33 mouse cellular contexts compared by ENCODE assay signal in the genomic region with DNA sequence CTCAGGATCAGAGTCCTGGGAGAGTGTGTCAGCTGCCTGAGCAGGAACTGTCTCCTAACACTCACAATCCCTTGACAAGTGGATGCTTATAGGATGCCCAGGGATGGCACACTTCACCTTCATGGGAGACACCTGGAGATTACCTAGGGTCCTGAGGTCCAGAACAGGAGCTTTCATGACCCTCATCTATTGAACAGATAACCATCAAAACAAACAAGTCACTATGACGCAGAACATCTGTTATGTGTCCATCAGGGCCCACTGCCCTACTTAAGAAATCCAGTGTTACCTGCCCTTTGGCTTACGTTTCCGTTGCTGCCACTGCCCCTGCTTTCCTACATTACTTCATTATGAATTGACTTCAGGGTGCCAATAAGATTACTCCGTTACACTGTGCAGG. TPM values are rescaled to one million over a fixed set of nuclear protein-coding genes. Genes with fewer than 3 reads are reported as not detected.
A peak's percentile ranks its signal among the peaks of the same experiment; 100 is the strongest.
DNase-seq lines count a peak whose midpoint lies in the region; ATAC-seq and TF ChIP-seq lines count a peak whose summit lies in the region.
"Had no signal": no experiment of that assay in that cellular context is flagged by ENCODE, and none has a peak within 500 bp of the region (broad histone marks: within the 10 kb centered on the region; RNA-seq: fewer than 3 reads in every experiment).

No protein-coding gene starts in this region.

- intact Hi-C loops in heart, adult 2 months (cut with DNase I) = loop anchor here (2.0 to 10.0 kb wide), 3 partner anchors 25 to 141 kb away; no protein-coding TSS in a partner anchor
- intact Hi-C loops in left cerebral cortex, adult 2 months (cut with DNase I) = no loop called here
- intact Hi-C loops in left cerebral cortex, postnatal 36 days (cut with DNase I) = no loop called here

- H3K4me1 ChIP-seq in heart, adult 2 months (ENCODE audit: control insufficient read depth, insufficient read depth, low read length) = peaks cover 10% of the 10 kb centered on the region
- H3K4me1 ChIP-seq in heart, embryonic 11.5 days (ENCODE audit: control insufficient read depth, insufficient read depth, low read length) = no peaks in the 10 kb centered on the region
- peaks cover 4% of the 10 kb centered on the region for H3K4me1 ChIP-seq in brown adipose tissue, adult 24 weeks (ENCODE audit: control insufficient read depth, insufficient read depth, insufficient read length, low read length)
- 0 out of 2 replicates have a peak, but pooled peaks cover 3% of the 10 kb centered on the region for H3K4me1 ChIP-seq in heart, embryonic 15.5 days (replicated peaks)
- H3K4me1 ChIP-seq: midbrain, embryonic 12.5 days; neural tube, embryonic 12.5 days had no signal

- H3K36me3 ChIP-seq in heart, adult 2 months (ENCODE audit: control insufficient read depth, insufficient read depth, low read length) = peaks cover 19% of the 10 kb centered on the region
- H3K36me3 ChIP-seq in heart, embryonic 11.5 days (ENCODE audit: control insufficient read depth, insufficient read depth, low read length) = no peaks in the 10 kb centered on the region
- no peaks in the 10 kb centered on the region for H3K36me3 ChIP-seq in heart, embryonic 15.5 days
- H3K36me3 ChIP-seq: lung, embryonic 15.5 days; midbrain, embryonic 12.5 days; neural tube, embryonic 12.5 days had no signal

- no peak overlapping the region for H3K4me2 ChIP-seq in heart, embryonic 11.5 days
- peak overlapping the region; percentile 20; the same call in 1 of the 2 replicates for H3K4me2 ChIP-seq in heart, embryonic 15.5 days
- H3K4me2 ChIP-seq: hindbrain, embryonic 14.5 days; lung, embryonic 15.5 days; midbrain, embryonic 12.5 days; neural tube, embryonic 12.5 days had no signal

- H3K9ac ChIP-seq in heart, adult 2 months (ENCODE audit: low read depth, low read length) = peak overlapping the region; percentile 69
- no peak overlapping the region for H3K9ac ChIP-seq in heart, embryonic 11.5 days (ENCODE audit: low read depth, low read length)
- no peak overlapping the region for H3K9ac ChIP-seq in heart, embryonic 15.5 days
- H3K9ac ChIP-seq: hindbrain, embryonic 14.5 days; liver, embryonic 14.5 days; lung, embryonic 15.5 days; midbrain, embryonic 12.5 days; neural tube, embryonic 12.5 days had no signal

- H3K4me3 ChIP-seq in heart, adult 2 months = peak overlapping the region; percentile 50
- H3K4me3 ChIP-seq in heart, embryonic 11.5 days (ENCODE audit: low read depth, low read length) = no peak overlapping the region
- H3K4me3 ChIP-seq in left cerebral cortex, adult 2 months = no peak overlapping the region; the same call in 1 of the 2 replicates
- peak overlapping the region; percentile 55 for H3K4me3 ChIP-seq in brown adipose tissue, adult 24 weeks (ENCODE audit: insufficient read depth, low read depth, low read length)
- no peak overlapping the region for H3K4me3 ChIP-seq in heart, embryonic 15.5 days
- H3K4me3 ChIP-seq: erythroblast, embryonic 14.5 days; lung, embryonic 15.5 days; megakaryocyte, embryonic 14.5 days; midbrain, embryonic 12.5 days; myocyte; neural tube, embryonic 12.5 days had no signal

- peak overlapping the region; percentile 93 for H3K27ac ChIP-seq in heart, adult 2 months
- no peak overlapping the region for H3K27ac ChIP-seq in heart, embryonic 11.5 days (ENCODE audit: low read depth, low read length)
- peak overlapping the region; percentile 13; the same call in 1 of the 2 replicates for H3K27ac ChIP-seq in left cerebral cortex, adult 2 months
- peak overlapping the region; percentile 94 for H3K27ac ChIP-seq in brown adipose tissue, adult 24 weeks (replicated peaks; ENCODE audit: low read depth, low read length)
- no peak overlapping the region for H3K27ac ChIP-seq in heart, embryonic 15.5 days
- H3K27ac ChIP-seq: hindbrain, embryonic 14.5 days; liver, embryonic 14.5 days; lung, embryonic 15.5 days; midbrain, embryonic 12.5 days; neural tube, embryonic 12.5 days had no signal

- peak in 1 of 2 experiments; percentile 20 for DNase-seq in heart, adult 2 months
- DNase-seq in left cerebral cortex, adult 2 months (ENCODE audit: extremely low spot score in 1 of 2, low spot score in 2 of 2) = no peak
- DNase-seq in left cerebral cortex, postnatal 36 days (ENCODE audit: low spot score in 2 of 2) = no peak
- no peak for DNase-seq in frontal cortex, postnatal 25 days (ENCODE audit: low spot score in 2 of 2)
- DNase-seq in right cerebral cortex, adult 18-20 months = no peak
- DNase-seq: adrenal gland, postnatal 25 days; B cell, adult 2 months; cerebellum, adult 18-20 months; cerebellum, postnatal 10 days; gastrocnemius, postnatal 25 days; kidney, adult 9 months; kidney, postnatal 10 days; layer of hippocampus, adult 9-11 months; left cerebral cortex, postnatal 4 days; liver; lung, postnatal 4 days; right cerebral cortex, postnatal 4 days; thymus, postnatal 14 days had no signal

- WGBS in heart, adult 2 months = 37% methylated on average over 4 of the region's 4 CpGs
- 73% methylated on average over 4 of the region's 4 CpGs for WGBS in heart, embryonic 11.5 days (ENCODE audit: insufficient replicate concordance)
- WGBS in heart, embryonic 15.5 days = 79% methylated on average over 4 of the region's 4 CpGs

- no peak for TF ChIP-seq CTCF in heart, adult 2 months (IDR thresholded peaks at IDR 0.05)
- no peak for TF ChIP-seq CTCF in left cerebral cortex, adult 2 months (IDR thresholded peaks at IDR 0.05)

- no peaks in the 10 kb centered on the region for H3K9me3 ChIP-seq in heart, embryonic 11.5 days (replicated peaks; ENCODE audit: control insufficient read depth, low read length)
- H3K9me3 ChIP-seq in heart, embryonic 15.5 days (replicated peaks) = no peaks in the 10 kb centered on the region
- H3K9me3 ChIP-seq: lung, embryonic 15.5 days; midbrain, embryonic 12.5 days; neural tube, embryonic 12.5 days had no signal

- ATAC-seq in heart, embryonic 11.5 days (replicated peaks; ENCODE audit: insufficient number of reproducible peaks, low FRiP score, low TSS enrichment) = no peak
- no peak for ATAC-seq in heart, embryonic 15.5 days (replicated peaks; ENCODE audit: insufficient number of reproducible peaks, insufficient read depth, low FRiP score, low read depth)
- ATAC-seq: forebrain, embryonic 16.5 days; intestine, postnatal 0 days had no signal

- no peak for TF ChIP-seq EP300 in heart, adult 2 months (IDR thresholded peaks at IDR 0.05; ENCODE audit: insufficient read depth, low read depth, low read length)

- no peaks in the 10 kb centered on the region for H3K27me3 ChIP-seq in heart, adult 2 months (ENCODE audit: control insufficient read depth, insufficient read depth, low read length)
- no peaks in the 10 kb centered on the region for H3K27me3 ChIP-seq in heart, embryonic 11.5 days (ENCODE audit: control insufficient read depth, insufficient read depth, low read length)
- no peaks in the 10 kb centered on the region for H3K27me3 ChIP-seq in heart, embryonic 15.5 days
- H3K27me3 ChIP-seq: lung, embryonic 15.5 days; megakaryocyte, embryonic 14.5 days; midbrain, embryonic 12.5 days; neural tube, embryonic 12.5 days had no signal

- no peaks in the 10 kb centered on the region for H3K79me2 ChIP-seq in heart, adult 2 months (replicated peaks; ENCODE audit: control insufficient read depth, insufficient read depth, low read length)

- TF ChIP-seq POLR2A in heart, adult 2 months (IDR thresholded peaks at IDR 0.05; ENCODE audit: insufficient read depth, low read depth, low read length) = no peak

RNA-seq across cellular contexts. Expression of gene Ecm2, which starts 1.2 kb away (rescaled TPM):
- 10 to 100 TPM; 13.4 to 15.4 TPM for total RNA-seq in heart, adult 2 months (2021)
- 8.2 and 14.8 TPM in 2 replicates for polyA plus RNA-seq in heart, adult 2 months (2012; rRNA removed)
- polyA plus RNA-seq in heart, embryonic 11.5 days (2014; fragmentation: Nextera tagmentation; extraction: Ambion mirVana) = 1.4 and 1.8 TPM in 2 replicates
- total RNA-seq in left cerebral cortex, adult 2 months (2021) = 1 to 10 TPM; 2.2 to 2.4 TPM
- total RNA-seq in left cerebral cortex, postnatal 36 days (2021) = 1 to 10 TPM; 2.2 to 2.6 TPM
- 10.1 and 12.4 TPM in 2 replicates for polyA plus RNA-seq in brown adipose tissue, adult 24 weeks (2012; ENCODE audit: insufficient read depth, insufficient read length, missing spikeins)
- 4.6 and 5.7 TPM in 2 replicates for polyA plus RNA-seq in heart, embryonic 15.5 days (2015; fragmentation: Nextera tagmentation; extraction: Ambion mirVana)
- polyA plus RNA-seq: erythroblast, embryonic 14.5 days had no signal

RNA-seq across cellular contexts. Expression of gene Tes3-ps, which starts 12.7 kb away (rescaled TPM):
- 1 to 10 TPM in 1 of 2 experiments, under 1 TPM in 1; 0.99 to 1.4 TPM for total RNA-seq in heart, adult 2 months (2021)
- polyA plus RNA-seq in heart, adult 2 months (2012; rRNA removed) = 0.08 and 0.09 TPM in 2 replicates
- 0.42 and 0.56 TPM in 2 replicates for polyA plus RNA-seq in heart, embryonic 11.5 days (2014; fragmentation: Nextera tagmentation; extraction: Ambion mirVana)
- total RNA-seq in left cerebral cortex, adult 2 months (2021) = 1 to 10 TPM; 1.5 to 2.1 TPM
- total RNA-seq in left cerebral cortex, postnatal 36 days (2021) = 1 to 10 TPM; 1.4 to 1.6 TPM
- polyA plus RNA-seq in brown adipose tissue, adult 24 weeks (2012; ENCODE audit: insufficient read depth, insufficient read length, missing spikeins) = 1.8 and 2.0 TPM in 2 replicates
- polyA plus RNA-seq in heart, embryonic 15.5 days (2015; fragmentation: Nextera tagmentation; extraction: Ambion mirVana) = 0.71 and 0.87 TPM in 2 replicates
- polyA plus RNA-seq: spleen, adult 2 months had no signal

RNA-seq across cellular contexts. Expression of gene Aspn, which starts 38.5 kb away (rescaled TPM):
- total RNA-seq in heart, adult 2 months (2021) = 10 to 100 TPM; 13.8 to 16.7 TPM
- 4.3 and 12.0 TPM in 2 replicates for polyA plus RNA-seq in heart, adult 2 months (2012; rRNA removed)
- polyA plus RNA-seq in heart, embryonic 11.5 days (2014; fragmentation: Nextera tagmentation; extraction: Ambion mirVana) = 0.60 and 0.79 TPM in 2 replicates
- total RNA-seq in left cerebral cortex, adult 2 months (2021) = 1 to 10 TPM in 1 of 2 experiments, under 1 TPM in 1; 0.81 to 1.3 TPM
- total RNA-seq in left cerebral cortex, postnatal 36 days (2021) = 1 to 10 TPM; 1.1 to 1.3 TPM
- polyA plus RNA-seq in brown adipose tissue, adult 24 weeks (2012; ENCODE audit: insufficient read depth, insufficient read length, missing spikeins) = 28.9 and 34.2 TPM in 2 replicates
- 31.8 and 32.2 TPM in 2 replicates for polyA plus RNA-seq in heart, embryonic 15.5 days (2015; fragmentation: Nextera tagmentation; extraction: Ambion mirVana)
- total RNA-seq: common myeloid progenitor, adult 5-6 weeks had no signal
- polyA plus RNA-seq: erythroblast, embryonic 14.5 days had no signal

Comparison
In these comparisons a context has a peak if more than half of its experiments do, and no peak if none do; other contexts are left out.
1. H3K27ac ChIP-seq: peak in heart, adult 2 months (single experiment), left cerebral cortex, adult 2 months (single experiment) and brown adipose tissue, adult 24 weeks (single experiment); none in heart, embryonic 11.5 days (single experiment) and heart, embryonic 15.5 days (single experiment).
2. H3K4me3 ChIP-seq: peak in heart, adult 2 months (single experiment) and brown adipose tissue, adult 24 weeks (single experiment); none in heart, embryonic 11.5 days (single experiment), left cerebral cortex, adult 2 months (single experiment) and heart, embryonic 15.5 days (single experiment).